Mouse (Mus musculus): ENCODE measurements around the gene Efemp1. TPM values are rescaled to one million over a fixed set of nuclear protein-coding genes. Genes with fewer than 3 reads are reported as not detected.

Efemp1 gene
- polyA plus RNA-seq (2015; fragmentation: Nextera tagmentation; extraction: Ambion mirVana): 4.4 and 5.8 TPM in 2 replicates

DNA sequence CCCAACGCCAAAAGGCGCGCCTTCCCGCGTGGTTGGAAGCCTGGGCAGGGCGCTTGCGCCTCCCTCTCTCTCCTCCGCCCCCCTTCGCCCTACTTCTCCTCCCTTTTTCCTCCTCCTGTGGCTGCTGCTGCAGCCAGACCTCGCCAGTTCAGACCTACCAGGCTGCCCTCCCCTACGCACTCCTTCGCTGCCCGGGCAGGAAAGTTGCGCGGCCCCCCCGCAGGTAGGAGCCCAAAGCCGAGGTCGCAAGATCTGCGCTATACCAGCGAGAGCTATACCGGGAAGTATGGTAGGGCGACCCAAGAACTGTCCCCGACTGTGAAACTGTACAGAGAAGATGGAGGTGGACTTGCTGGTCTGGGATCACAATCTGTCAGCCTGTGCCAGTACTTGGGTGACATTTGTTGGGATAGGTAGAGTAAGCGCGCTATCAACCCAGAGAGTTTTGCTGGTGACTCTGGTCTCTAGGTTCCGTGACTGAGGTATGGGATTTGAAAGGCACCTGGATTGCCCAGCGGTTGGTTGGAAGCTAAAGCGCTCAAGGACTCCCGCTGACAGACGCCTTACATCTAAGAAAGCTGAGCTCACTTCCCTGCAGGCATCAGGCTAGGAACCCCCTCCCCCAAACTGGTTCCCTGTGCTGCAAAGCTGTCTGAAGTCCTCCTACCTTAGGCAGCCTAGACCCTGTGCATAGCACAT is at the start of gene Efemp1:
Efemp1 (plus strand) TSS at position 103 of the 699 bp plus-strand sequence.
- DNase-seq (ENCODE audit: low spot score): no peak

GRCm38 (mm10) chr11:28808685-28809084 is 44.3 kb upstream of the Efemp1 start:
- DNase-seq (ENCODE audit: low spot score): peak; percentile 7

DNA sequence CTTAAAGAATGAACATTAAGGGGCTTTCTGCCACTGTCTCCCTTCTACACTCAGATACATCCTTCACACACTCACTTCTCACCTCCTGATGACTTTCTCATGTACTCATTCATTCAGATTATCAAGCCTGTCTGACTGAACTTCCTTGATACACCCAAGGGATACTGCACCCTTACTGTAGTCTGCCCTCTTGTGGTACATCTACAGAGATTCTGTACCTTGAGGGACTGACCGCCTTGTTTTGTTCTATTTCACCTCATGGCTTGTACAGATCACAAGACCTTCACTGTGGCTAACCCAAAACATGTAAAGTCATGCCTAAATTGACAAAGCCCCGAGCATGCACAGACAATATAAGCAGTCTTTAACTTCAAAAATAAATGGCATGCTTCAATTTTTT is 41.1 kb upstream of the Efemp1 start:
- DNase-seq (ENCODE audit: low spot score): no peak

DNA sequence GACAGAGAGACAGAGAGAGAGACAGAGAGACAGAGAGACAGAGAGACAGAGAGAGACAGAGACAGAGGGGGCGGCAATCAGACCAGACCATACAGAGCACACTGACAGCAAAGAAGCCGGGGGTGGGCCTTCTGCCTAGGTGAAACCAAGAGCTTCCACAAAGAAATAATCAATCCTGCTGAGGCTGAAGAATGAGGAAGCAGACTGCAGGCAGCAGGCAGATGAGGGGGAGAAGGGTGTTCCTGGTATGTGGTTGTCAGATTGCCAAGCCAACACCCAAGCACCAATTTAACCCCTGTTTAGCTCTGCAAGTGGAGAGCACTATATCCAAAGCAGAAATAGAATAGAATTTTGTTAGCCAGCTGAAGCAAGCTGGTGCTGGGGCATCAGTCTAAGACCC is 40.4 kb upstream of the Efemp1 start:
- DNase-seq (ENCODE audit: low spot score): no peak

DNA sequence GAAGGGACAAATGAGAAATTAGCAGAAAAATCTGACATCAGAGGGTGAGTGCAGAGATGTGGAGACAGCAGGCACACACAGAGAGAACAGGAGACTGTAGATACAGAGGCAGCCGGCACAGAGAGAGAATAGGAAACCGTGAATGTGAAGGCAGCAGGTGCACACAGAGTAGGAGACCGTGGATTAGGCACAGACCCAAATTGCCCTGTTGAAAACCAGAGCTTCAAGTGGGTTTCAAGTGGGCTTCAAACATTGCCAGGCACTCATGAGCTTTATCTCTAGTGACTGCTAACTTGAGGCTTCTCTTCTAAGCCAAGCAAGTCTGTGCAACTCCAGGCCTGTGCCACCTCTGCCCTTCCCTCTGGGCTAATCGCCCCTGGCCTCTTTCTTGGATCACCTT is 35.6 kb upstream of the Efemp1 start:
- DNase-seq (ENCODE audit: low spot score): no peak

DNA sequence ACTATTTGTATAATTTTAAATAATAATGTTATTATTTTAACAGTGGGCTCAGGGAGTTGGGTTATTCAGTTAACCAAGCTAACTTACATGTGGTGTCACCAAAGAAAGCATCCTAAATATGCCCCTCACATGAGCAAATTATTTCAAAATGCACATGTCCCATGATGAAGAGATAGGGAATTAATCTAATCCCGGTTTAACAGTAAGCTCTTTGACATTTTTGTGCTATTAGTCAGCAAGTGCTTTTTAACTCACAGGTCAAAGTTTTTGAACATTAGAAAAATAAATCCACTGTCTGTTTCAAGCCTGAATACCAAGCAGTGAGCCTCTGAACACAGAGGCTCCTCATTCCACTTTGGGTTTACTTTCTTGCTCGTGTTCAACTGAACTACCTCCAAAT is 26.1 kb upstream of the Efemp1 start:
- no peak for DNase-seq (ENCODE audit: low spot score)

DNA sequence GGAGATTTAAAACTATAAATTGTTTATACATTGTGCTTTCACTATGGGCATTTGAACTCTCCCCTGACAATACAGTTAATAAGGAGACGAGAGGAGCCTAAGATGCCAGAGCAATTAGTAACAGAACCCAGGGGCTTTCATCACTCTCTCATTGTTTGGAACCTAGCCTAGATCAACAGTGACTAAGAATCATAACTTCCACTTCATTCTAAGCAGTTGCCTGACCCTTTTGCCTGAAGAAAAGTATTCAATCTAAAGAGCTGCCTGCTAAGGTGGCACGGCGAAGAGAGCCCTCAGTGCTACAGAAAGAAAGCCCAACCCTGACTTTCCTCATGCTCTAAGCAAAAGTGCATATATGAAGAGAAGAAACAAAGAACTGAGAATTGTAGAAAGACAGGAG is 19.2 kb upstream of the Efemp1 start:
- no peak for DNase-seq (ENCODE audit: low spot score)

DNA sequence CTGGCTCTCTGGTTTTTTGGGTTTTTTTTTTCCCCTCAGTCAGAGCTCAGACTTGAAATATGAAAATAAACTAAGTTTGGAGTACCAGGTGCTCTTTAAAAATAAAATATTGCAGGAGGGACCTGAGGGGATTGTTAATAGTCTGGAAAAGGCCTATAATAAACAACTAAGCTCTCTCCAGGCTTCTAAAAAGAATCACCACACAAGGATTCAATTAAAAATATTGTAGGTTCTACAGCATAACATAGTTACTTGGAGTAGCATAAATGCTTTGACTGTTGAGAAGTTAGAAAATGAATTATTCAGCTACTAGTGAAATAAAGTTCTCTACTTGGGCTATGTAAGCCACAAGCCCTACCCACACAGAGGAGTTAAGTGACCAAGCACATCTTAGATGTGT is 17.9 kb upstream of the Efemp1 start:
- no peak for DNase-seq (ENCODE audit: low spot score)

DNA sequence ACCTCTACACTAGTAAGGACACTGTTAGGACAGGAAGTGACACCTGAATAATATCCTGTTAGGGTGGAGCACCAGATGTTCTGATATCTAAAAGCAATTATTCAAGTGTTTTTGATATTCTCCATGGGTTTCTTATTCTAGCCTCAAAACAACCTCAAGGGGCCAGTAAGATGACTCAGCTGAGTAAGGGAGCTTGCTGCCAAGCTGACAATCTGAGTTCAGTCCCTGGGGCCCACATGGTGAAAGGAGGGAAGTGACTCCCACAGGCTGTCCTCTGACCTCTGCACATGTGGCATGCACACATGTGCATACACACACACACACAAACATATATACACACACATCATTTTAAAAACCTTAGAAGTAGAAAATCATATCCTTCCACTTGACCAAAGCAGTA is 3.2 kb upstream of the Efemp1 start:
- no peak for DNase-seq (ENCODE audit: low spot score)

- no peak for DNase-seq (ENCODE audit: low spot score)
Measured at GRCm38 (mm10) chr11:28851645-28852044, 1.4 kb upstream of the Efemp1 start.

- no peak for DNase-seq (ENCODE audit: low spot score)
Measured at GRCm38 (mm10) chr11:28852361-28852919, 564 bp upstream of the Efemp1 start.

- DNase-seq (ENCODE audit: low spot score): no peak
Measured at GRCm38 (mm10) chr11:28859125-28859524, 6.1 kb downstream of the Efemp1 start.

GRCm38 (mm10) chr11:28869129-28869528 is 16.1 kb downstream of the Efemp1 start:
- DNase-seq (ENCODE audit: low spot score): no peak

- DNase-seq (ENCODE audit: low spot score): no peak
Measured at GRCm38 (mm10) chr11:28881381-28881976, 28.5 kb downstream of the Efemp1 start.

- DNase-seq (ENCODE audit: low spot score): no peak
Measured at GRCm38 (mm10) chr11:28883106-28883505, 30.1 kb downstream of the Efemp1 start.

DNA sequence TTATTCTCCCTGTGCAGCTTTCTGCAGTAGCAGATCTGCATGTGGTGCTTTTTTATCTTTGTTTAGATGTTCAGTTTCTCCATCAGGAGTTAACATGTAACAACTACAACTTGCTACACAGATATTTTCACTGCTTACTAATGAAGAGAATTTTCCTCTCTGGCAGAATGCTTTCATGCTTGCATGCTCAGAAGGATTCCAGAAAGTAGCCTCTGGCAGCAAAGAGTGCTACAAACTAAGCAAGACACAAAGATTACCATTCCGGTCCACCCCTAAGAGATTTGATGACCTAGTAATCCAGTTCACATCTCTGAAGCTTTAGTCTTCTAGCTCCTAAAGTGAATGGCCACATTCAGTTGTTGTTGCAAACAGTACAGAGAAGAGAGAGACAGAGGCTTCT is 36.5 kb downstream of the Efemp1 start:
- DNase-seq (ENCODE audit: low spot score): no peak

DNA sequence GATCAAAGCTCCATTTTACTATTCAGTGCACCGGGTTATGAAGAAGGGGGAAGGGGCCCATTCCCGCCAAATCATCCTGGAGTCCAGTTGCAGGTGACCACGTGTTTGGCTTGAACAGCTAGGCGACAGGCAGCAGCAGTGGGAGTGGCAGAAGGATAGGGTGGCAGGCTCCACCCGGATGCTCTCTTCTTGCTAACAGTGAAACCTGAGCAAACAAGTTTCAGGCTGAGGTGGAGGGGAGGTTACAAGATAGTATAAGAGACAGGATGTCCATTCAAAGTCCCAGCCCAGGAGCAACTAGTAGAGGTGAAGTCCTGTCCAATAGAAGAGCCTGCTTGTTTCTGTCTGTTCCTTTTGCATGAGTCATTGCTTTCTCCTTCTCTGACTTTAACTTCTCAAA is 38.5 kb downstream of the Efemp1 start:
- no peak for DNase-seq (ENCODE audit: low spot score)

DNA sequence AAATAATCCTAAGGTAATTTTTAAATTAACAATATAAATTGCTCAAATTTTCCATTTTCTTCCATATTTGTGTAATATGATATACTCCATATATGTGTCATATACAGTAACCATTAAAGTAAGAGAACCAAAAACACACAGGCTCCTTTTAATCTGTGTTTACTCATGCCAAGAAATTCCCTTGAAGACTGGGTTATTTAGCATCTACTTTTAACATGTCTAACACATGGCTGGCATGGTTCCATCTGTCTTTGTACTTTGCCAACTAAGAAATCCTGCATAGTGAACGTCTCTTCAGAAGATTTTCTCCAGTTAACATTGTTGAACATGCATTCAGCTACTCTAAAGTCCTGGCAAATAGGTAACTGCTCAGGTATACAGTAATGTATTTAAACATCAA is 46.4 kb downstream of the Efemp1 start:
- no peak for DNase-seq (ENCODE audit: low spot score)

GRCm38 (mm10) chr11:28904596-28904995 is 51.6 kb downstream of the Efemp1 start:
- DNase-seq (ENCODE audit: low spot score): no peak

- DNase-seq (ENCODE audit: low spot score): no peak
Measured at GRCm38 (mm10) chr11:28906288-28906687, 53.3 kb downstream of the Efemp1 start.

GRCm38 (mm10) chr11:28908908-28909545 is 56.0 kb downstream of the Efemp1 start:
- no peak for DNase-seq (ENCODE audit: low spot score)

DNA sequence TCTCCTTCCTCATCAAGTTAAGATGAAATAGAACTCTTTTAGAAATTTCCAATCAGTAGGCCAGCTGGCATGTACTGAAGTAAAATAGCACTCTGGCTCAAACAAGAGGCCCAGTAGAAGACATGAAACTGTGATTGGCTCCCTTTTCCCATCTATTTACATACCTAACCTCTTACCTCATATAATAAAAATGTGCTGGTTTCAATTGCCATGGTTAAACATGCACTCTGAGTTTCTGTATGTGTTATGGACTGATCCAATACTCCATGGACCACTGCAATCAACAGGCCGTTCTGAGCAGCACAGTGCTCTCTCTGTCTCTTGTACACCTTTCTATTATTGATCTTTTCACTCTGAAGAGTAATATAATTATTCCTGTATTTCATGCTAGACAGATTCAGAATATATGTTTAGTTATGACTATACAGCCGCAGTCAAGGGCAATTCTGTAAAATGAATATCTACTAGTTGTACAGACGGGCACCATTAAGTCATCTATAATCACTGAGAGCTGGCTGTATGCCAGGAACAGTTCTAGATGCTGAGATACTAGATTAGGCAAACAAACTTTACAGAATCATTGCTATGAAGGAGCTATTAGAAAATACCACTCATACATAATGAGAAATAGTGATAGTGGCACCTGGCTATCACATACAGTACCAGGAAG is 59.6 kb downstream of the Efemp1 start:
- DNase-seq (ENCODE audit: low spot score): no peak
